32 mouse cellular contexts compared by ENCODE assay signal in the genomic region with DNA sequence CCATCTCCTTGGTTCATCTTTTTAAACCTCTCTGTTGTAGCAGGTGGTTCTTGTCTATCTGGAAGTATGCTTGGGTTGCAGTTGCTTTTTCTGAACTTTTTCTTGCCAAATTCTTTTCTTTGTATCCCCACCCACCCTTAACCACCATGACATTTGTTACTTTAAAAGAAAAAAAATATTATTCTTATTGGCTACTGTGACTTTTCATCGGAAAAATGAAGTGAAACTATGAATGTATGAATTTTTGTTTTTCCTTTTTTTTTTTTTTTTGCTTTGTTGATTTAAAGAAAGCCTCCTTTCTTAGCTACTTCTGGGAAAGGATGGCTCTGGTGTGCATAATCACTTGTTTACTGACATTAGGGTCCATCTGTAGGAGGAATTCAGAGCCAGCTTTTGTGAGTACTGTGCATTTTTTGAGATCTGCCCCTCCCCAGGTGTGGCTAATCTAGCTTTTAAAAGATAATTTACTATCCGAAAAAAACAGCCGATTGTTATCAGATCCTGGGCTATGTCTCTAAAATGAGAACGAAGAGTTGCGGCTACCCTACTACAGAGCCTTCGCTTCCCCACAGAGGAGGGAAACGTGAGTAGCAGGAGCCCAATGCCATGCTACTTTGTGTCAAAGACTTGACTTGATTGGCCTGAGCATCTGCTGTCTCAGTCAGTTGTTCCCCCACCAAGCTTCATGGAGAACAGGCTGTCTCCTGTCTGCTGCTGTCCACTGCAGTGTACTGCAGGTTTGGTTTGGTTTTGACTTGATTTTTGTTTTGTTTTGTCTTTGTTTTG. TPM values are rescaled to one million over a fixed set of nuclear protein-coding genes. Genes with fewer than 3 reads are reported as not detected.
DNase-seq lines count a peak whose midpoint lies in the region; ATAC-seq and TF ChIP-seq lines count a peak whose summit lies in the region.
"Had no signal": no experiment of that assay in that cellular context is flagged by ENCODE, and none has a peak within 500 bp of the region (broad histone marks: within the 10 kb centered on the region; RNA-seq: fewer than 3 reads in every experiment).

No protein-coding gene starts in this region.

- no peaks in the 10 kb centered on the region for H3K36me3 ChIP-seq in kidney, postnatal 0 days (ENCODE audit: insufficient read depth, low read length)
- H3K36me3 ChIP-seq in CH12.LX (replicated peaks in 1 of 2; ENCODE audit: control insufficient read depth in 1 of 2, insufficient read depth in 1 of 2, low read length in 1 of 2) (no peaks in the 10 kb centered on the region), G1E (replicated peaks) (no peaks in the 10 kb centered on the region)
- no peaks in the 10 kb centered on the region for H3K36me3 ChIP-seq in limb, embryonic 14.5 days (ENCODE audit: control insufficient read depth, insufficient read depth, low read length)
- no peaks in the 10 kb centered on the region for H3K36me3 ChIP-seq in hindbrain, embryonic 13.5 days
- no peaks in the 10 kb centered on the region for H3K36me3 ChIP-seq in forebrain, embryonic 13.5 days (ENCODE audit: poor library complexity, severe bottlenecking)
- H3K36me3 ChIP-seq: forebrain, embryonic 10.5 days; hindbrain, embryonic 10.5 days; intestine, embryonic 15.5 days; limb, embryonic 15.5 days; liver, embryonic 13.5 days; neural tube, embryonic 13.5 days had no signal

- no peak for TF ChIP-seq RAD21 in CH12.LX (IDR thresholded peaks at IDR 0.05; ENCODE audit: low read depth, low read length)

- no peak overlapping the region for H3K27ac ChIP-seq in kidney, postnatal 0 days
- no peak overlapping the region for H3K27ac ChIP-seq in CH12.LX (ENCODE audit: insufficient read depth, low read depth)
- no peak overlapping the region for H3K27ac ChIP-seq in limb, embryonic 14.5 days (replicated peaks; ENCODE audit: low read depth, low read length)
- H3K27ac ChIP-seq in hindbrain, embryonic 13.5 days = no peak overlapping the region
- H3K27ac ChIP-seq in forebrain, embryonic 13.5 days = no peak overlapping the region
- H3K27ac ChIP-seq: forebrain, embryonic 10.5 days; hindbrain, embryonic 10.5 days; intestine, embryonic 15.5 days; left cerebral cortex, adult 2 months; limb, embryonic 15.5 days; liver, embryonic 13.5 days; macrophage; neural tube, embryonic 13.5 days had no signal

- no peak for ATAC-seq in kidney, postnatal 0 days (replicated peaks; ENCODE audit: low FRiP score, low read depth)
- ATAC-seq in G1E (ENCODE audit: extremely low read depth, insufficient number of reproducible peaks, low FRiP score, poor library complexity, severe bottlenecking) = peak; percentile 67
- peak; percentile 68 for ATAC-seq in limb, embryonic 14.5 days (ENCODE audit: low FRiP score, low read depth)
- no peak for ATAC-seq in hindbrain, embryonic 13.5 days (ENCODE audit: low FRiP score)
- ATAC-seq in forebrain, embryonic 13.5 days = no peak
- ATAC-seq: CD4-positive, CD25-positive, alpha-beta regulatory T cell, adult 4 months; forebrain, postnatal 0 days; hindbrain, embryonic 16.5 days; intestine, embryonic 15.5 days; midbrain, embryonic 16.5 days; Patski had no signal

- no peaks in the 10 kb centered on the region; the same call in 1 of the 2 replicates for H3K79me2 ChIP-seq in CH12.LX (replicated peaks; ENCODE audit: control insufficient read depth, extremely low read depth, insufficient read depth, poor library complexity, severe bottlenecking)

- H3K9ac ChIP-seq in kidney, postnatal 0 days (ENCODE audit: low read depth, low read length) = no peak overlapping the region
- peak overlapping the region; percentile 17 for H3K9ac ChIP-seq in CH12.LX (ENCODE audit: insufficient read depth, low read depth)
- H3K9ac ChIP-seq in limb, embryonic 14.5 days (ENCODE audit: low read depth, low read length, severe bottlenecking) = no peak overlapping the region
- H3K9ac ChIP-seq in hindbrain, embryonic 13.5 days = no peak overlapping the region
- H3K9ac ChIP-seq in forebrain, embryonic 13.5 days = no peak overlapping the region
- H3K9ac ChIP-seq: forebrain, postnatal 0 days; intestine, embryonic 15.5 days; limb, embryonic 15.5 days; liver, embryonic 13.5 days; neural tube, embryonic 13.5 days had no signal

- no peaks in the 10 kb centered on the region for H3K9me3 ChIP-seq in kidney, postnatal 0 days (replicated peaks; ENCODE audit: low read length)
- H3K9me3 ChIP-seq in CH12.LX (replicated peaks; ENCODE audit: low read length) (no peaks in the 10 kb centered on the region), G1E (replicated peaks) (no peaks in the 10 kb centered on the region)
- H3K9me3 ChIP-seq in limb, embryonic 14.5 days (ENCODE audit: control insufficient read depth, low read length) = no peaks in the 10 kb centered on the region
- H3K9me3 ChIP-seq in hindbrain, embryonic 13.5 days = no peaks in the 10 kb centered on the region
- H3K9me3 ChIP-seq in forebrain, embryonic 13.5 days (replicated peaks) = no peaks in the 10 kb centered on the region
- H3K9me3 ChIP-seq: forebrain, embryonic 10.5 days; hindbrain, embryonic 10.5 days; intestine, embryonic 15.5 days; limb, embryonic 15.5 days; liver, embryonic 13.5 days; neural tube, embryonic 13.5 days had no signal

- H3K4me1 ChIP-seq in kidney, postnatal 0 days (replicated peaks; ENCODE audit: insufficient read depth, low read length) = no peaks in the 10 kb centered on the region
- H3K4me1 ChIP-seq in CH12.LX (ENCODE audit: control insufficient read depth in 1 of 2, insufficient read depth in 2 of 2) = peaks cover 21 to 45% of the 10 kb centered on the region in 2 experiments
- peaks cover 42% of the 10 kb centered on the region for H3K4me1 ChIP-seq in G1E (ENCODE audit: insufficient read depth, low read depth, low read length)
- H3K4me1 ChIP-seq in limb, embryonic 14.5 days (ENCODE audit: control insufficient read depth, insufficient read depth, low read length) = no peaks in the 10 kb centered on the region; the same call in 1 of the 2 replicates
- peaks cover 7% of the 10 kb centered on the region for H3K4me1 ChIP-seq in hindbrain, embryonic 13.5 days (replicated peaks)
- no peaks in the 10 kb centered on the region for H3K4me1 ChIP-seq in forebrain, embryonic 13.5 days
- H3K4me1 ChIP-seq: intestine, embryonic 15.5 days; limb, embryonic 15.5 days had no signal

- WGBS in kidney, postnatal 0 days = 48% methylated on average over 7 of the region's 7 CpGs
- WGBS in limb, embryonic 14.5 days = 65% methylated on average over 7 of the region's 7 CpGs
- WGBS in hindbrain, embryonic 13.5 days = 71% methylated on average over 7 of the region's 7 CpGs
- WGBS in forebrain, embryonic 13.5 days = 76% methylated on average over 7 of the region's 7 CpGs

- no peak overlapping the region for H3K4me2 ChIP-seq in kidney, postnatal 0 days (ENCODE audit: low read length)
- H3K4me2 ChIP-seq in CH12.LX (ENCODE audit: insufficient read depth, low read depth, poor library complexity, severe bottlenecking) = peak overlapping the region; percentile 76; the same call in 1 of the 2 replicates
- H3K4me2 ChIP-seq in limb, embryonic 14.5 days (replicated peaks; ENCODE audit: low read depth, low read length, severe bottlenecking) = no peak overlapping the region
- H3K4me2 ChIP-seq in hindbrain, embryonic 13.5 days = no peak overlapping the region
- H3K4me2 ChIP-seq in forebrain, embryonic 13.5 days = no peak overlapping the region
- H3K4me2 ChIP-seq: intestine, embryonic 15.5 days; limb, embryonic 15.5 days; liver, embryonic 13.5 days; neural tube, embryonic 13.5 days had no signal

- in situ Hi-C loops in CH12.LX (cut with MboI; ENCODE audit: low pct_ligation_motif_present, low pct_unique_long_range_greater_than_20kb, low sequenced_read_pairs) = no loop called here

- peak; percentile 73; the same call in 1 of the 2 replicates for TF ChIP-seq EP300 in CH12.LX (IDR thresholded peaks at IDR 0.05; ENCODE audit: low read length)

- H3K4me3 ChIP-seq in kidney, postnatal 0 days (replicated peaks; ENCODE audit: low read depth, low read length) = no peak overlapping the region
- H3K4me3 ChIP-seq in CH12.LX (replicated peaks in 1 of 3; ENCODE audit: low read depth in 2 of 3, low read length in 2 of 3, poor library complexity in 1 of 3) (no peak overlapping the region), G1E (ENCODE audit: low read depth, low read length) (no peak overlapping the region; the same call in 1 of the 2 replicates)
- no peak overlapping the region for H3K4me3 ChIP-seq in limb, embryonic 14.5 days (replicated peaks; ENCODE audit: low read length)
- H3K4me3 ChIP-seq in hindbrain, embryonic 13.5 days = no peak overlapping the region
- no peak overlapping the region for H3K4me3 ChIP-seq in forebrain, embryonic 13.5 days
- H3K4me3 ChIP-seq: forebrain, embryonic 10.5 days; hindbrain, embryonic 10.5 days; intestine, embryonic 15.5 days; left cerebral cortex, adult 2 months; limb, embryonic 15.5 days; liver, embryonic 13.5 days; neural tube, embryonic 13.5 days had no signal

- TF ChIP-seq CTCF in kidney, postnatal 0 days (IDR thresholded peaks at IDR 0.05; ENCODE audit: low read depth) = no peak
- no peak for TF ChIP-seq CTCF in CH12.LX (conservative IDR thresholded peaks at IDR 0.05 in 1 of 2, IDR thresholded peaks at IDR 0.05 in 1 of 2; ENCODE audit: low read depth in 2 of 2, low read length in 2 of 2)
- no peak for TF ChIP-seq CTCF in G1E (IDR thresholded peaks at IDR 0.05; ENCODE audit: low read depth, low read length)

- no peaks in the 10 kb centered on the region for H3K27me3 ChIP-seq in kidney, postnatal 0 days (ENCODE audit: insufficient read depth, low read length)
- H3K27me3 ChIP-seq in CH12.LX (replicated peaks) (no peaks in the 10 kb centered on the region), G1E (ENCODE audit: insufficient read depth, low read length) (no peaks in the 10 kb centered on the region)
- no peaks in the 10 kb centered on the region for H3K27me3 ChIP-seq in limb, embryonic 14.5 days (ENCODE audit: control insufficient read depth, insufficient read depth, low read length)
- no peaks in the 10 kb centered on the region for H3K27me3 ChIP-seq in hindbrain, embryonic 13.5 days
- no peaks in the 10 kb centered on the region for H3K27me3 ChIP-seq in forebrain, embryonic 13.5 days
- H3K27me3 ChIP-seq: intestine, embryonic 15.5 days; limb, embryonic 15.5 days; neural tube, embryonic 13.5 days; Patski had no signal

- DNase-seq in kidney, postnatal 0 days (ENCODE audit: low spot score) = peak; percentile 43
- no peak for DNase-seq in kidney, adult 9 months
- DNase-seq in CH12.LX (ENCODE audit: extremely low read depth) (no peak), G1E (ENCODE audit: low spot score) (no peak)
- DNase-seq in limb, embryonic 14.5 days (ENCODE audit: low spot score) = no peak
- DNase-seq: adrenal gland, adult 2 months; adrenal gland, postnatal 36 days; cerebellum, adult 18-20 months; cerebellum, postnatal 10 days; forebrain, postnatal 0 days; heart, postnatal 14 days; kidney, adult 8-10 months; kidney, postnatal 14 days; liver, embryonic 13.5 days; lung, adult 2 months; lung, postnatal 10 days; right cerebral cortex, postnatal 4 days; thymus, adult 18-20 months; thymus, postnatal 25 days had no signal

- dilution Hi-C loops in CH12.LX (cut with MboI; ENCODE audit: extremely low pct_ligation_motif_present, extremely low pct_unique_long_range_greater_than_20kb, low sequenced_read_pairs) = no loop called here

- TF ChIP-seq POLR2A in CH12.LX (IDR thresholded peaks at IDR 0.05; ENCODE audit: low read depth, low read length) = no peak
- no peak for TF ChIP-seq POLR2A in limb, embryonic 14.5 days (IDR thresholded peaks at IDR 0.05; ENCODE audit: borderline replicate concordance, extremely low read depth, insufficient read depth, insufficient read length)

RNA-seq across cellular contexts. Expression of a gene that starts 4.6 kb away (rescaled TPM):
- 12.5 and 13.5 TPM in 2 replicates for polyA plus RNA-seq in kidney, postnatal 0 days (2015; fragmentation: Nextera tagmentation; extraction: Ambion mirVana)
- total RNA-seq in CH12.LX (2012; rRNA removed) (59.1 and 78.5 TPM in 2 replicates), CH12.LX (2014; rRNA removed) (49.7 and 51.3 TPM in 2 replicates), G1E (2014; fragmentation: Nextera tagmentation) (140 and 144 TPM in 2 replicates), G1E (2017) (87.0 and 97.1 TPM in 2 replicates)
- polyA plus RNA-seq in CH12.LX (2012; ENCODE audit: insufficient read length, low read depth) (38.5 and 39.6 TPM in 2 replicates), G1E (2012) (8.3 and 14.8 TPM in 2 replicates)
- 17.7 and 21.2 TPM in 2 replicates for polyA plus RNA-seq in limb, embryonic 14.5 days (2012; rRNA removed)
- polyA plus RNA-seq in limb, embryonic 14.5 days (2014; fragmentation: Nextera tagmentation; extraction: Ambion mirVana) = 15.9 and 22.0 TPM in 2 replicates
- polyA plus RNA-seq in hindbrain, embryonic 13.5 days (2015; fragmentation: Nextera tagmentation; extraction: Ambion mirVana) = 21.7 and 24.6 TPM in 2 replicates
- 21.7 and 23.5 TPM in 2 replicates for polyA plus RNA-seq in forebrain, embryonic 13.5 days (2015; fragmentation: Nextera tagmentation; extraction: Ambion mirVana)

Comparison
In these comparisons a context has a peak if more than half of its experiments do, and no peak if none do; other contexts are left out.
1. ATAC-seq: peak in G1E (single experiment) and limb, embryonic 14.5 days (single experiment); none in kidney, postnatal 0 days (single experiment), hindbrain, embryonic 13.5 days (single experiment) and forebrain, embryonic 13.5 days (single experiment).